Mouse (Mus musculus) ES-Bruce4 (cell line): ENCODE measurements around the gene Hmgcr. TPM values are rescaled to one million over a fixed set of nuclear protein-coding genes. Genes with fewer than 3 reads are reported as not detected.

Experiments
- H3K27ac ChIP-seq: 2 replicates; pipeline ENCODE4 v1.5.1; 2012; ENCODE audit warnings: low read length, inconsistent platforms; ENCODE audit not compliant: insufficient read depth
- H3K27me3 ChIP-seq: 2 replicates; pipeline ENCODE4 v1.6.1; 2012; ENCODE audit warnings: mild to moderate bottlenecking, low read length, inconsistent platforms; ENCODE audit not compliant: control insufficient read depth, poor library complexity, insufficient read depth, severe bottlenecking
- H3K36me3 ChIP-seq: 2 replicates; pipeline ENCODE4 v1.6.1; 2012; ENCODE audit warnings: inconsistent platforms, mild to moderate bottlenecking, low read length, moderate library complexity; ENCODE audit not compliant: control insufficient read depth, poor library complexity, insufficient read depth, severe bottlenecking
- H3K4me1 ChIP-seq: one replicate; pipeline ENCODE4 v1.8.1; 2011; ENCODE audit warnings: low read length; ENCODE audit not compliant: control insufficient read depth, insufficient read depth
- H3K4me3 ChIP-seq: 2 replicates; pipeline ENCODE4 v1.5.1; 2011; ENCODE audit warnings: low read depth, mild to moderate bottlenecking, low read length
- H3K9ac ChIP-seq: 2 replicates; pipeline ENCODE4 v1.6.1; 2012; ENCODE audit warnings: low read depth, mild to moderate bottlenecking, inconsistent platforms; ENCODE audit not compliant: poor library complexity, severe bottlenecking
- H3K9me3 ChIP-seq: replicated peaks from 2 replicates; pipeline ENCODE4 v1.6.1; 2012; ENCODE audit warnings: mild to moderate bottlenecking, low read length, inconsistent platforms; ENCODE audit not compliant: control insufficient read depth, poor library complexity, insufficient read depth, severe bottlenecking
- CTCF ChIP-seq: IDR thresholded peaks from one replicate; pipeline ENCODE4 v1.8.1; 2011; ENCODE audit warnings: low read depth, low read length
- EP300 ChIP-seq: IDR thresholded peaks from 2 replicates; pipeline ENCODE4 v1.6.1; 2011; ENCODE audit warnings: low read depth, low read length; ENCODE audit not compliant: insufficient read depth
- POLR2A ChIP-seq: IDR thresholded peaks from one replicate; pipeline ENCODE4 v1.8.1; 2011; ENCODE audit warnings: low read length; ENCODE audit not compliant: insufficient read depth
- polyA plus RNA-seq: library from polyadenylated mRNA; stranded (reverse); fragments of >200 nt; gene quantifications from 2 replicates; pipeline ENCODE4 v1.2.4, GENCODE M21; 2011; ENCODE audit warnings: low read depth; ENCODE audit not compliant: missing spikeins, insufficient read depth, insufficient read length

Gene Hmgcr
- polyA plus RNA-seq, 1 experiment = 205 TPM

DNA sequence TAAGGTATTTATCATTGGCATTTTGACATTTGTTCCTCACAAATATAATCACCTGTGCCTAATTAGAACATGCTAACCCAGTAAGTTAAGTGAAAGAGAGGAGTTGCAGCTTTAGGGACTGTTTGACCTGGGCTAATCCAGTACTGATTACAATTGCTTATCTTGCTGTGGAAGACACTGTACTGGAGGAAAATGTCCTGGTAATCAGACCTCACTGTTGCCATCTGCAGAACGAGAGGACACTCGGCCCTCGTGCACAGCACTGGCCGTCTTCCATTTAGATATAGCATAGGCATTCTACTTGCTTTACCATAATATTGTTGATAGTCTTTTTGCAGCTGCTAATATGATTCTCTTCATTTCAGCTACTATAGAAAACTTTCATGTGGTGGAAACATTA lies 40.3 kb downstream of the Hmgcr start:
- H3K4me1 ChIP-seq = no peaks in the 10 kb centered on the region
- no peak overlapping the region for H3K9ac ChIP-seq
- H3K36me3 ChIP-seq = peaks cover 5% of the 10 kb centered on the region; the same call in 1 of the 2 replicates
- no peaks in the 10 kb centered on the region for H3K27me3 ChIP-seq
- H3K9me3 ChIP-seq = no peaks in the 10 kb centered on the region
- H3K27ac ChIP-seq = no peak overlapping the region
- TF ChIP-seq EP300 = no peak
- H3K4me3 ChIP-seq = no peak overlapping the region

DNA sequence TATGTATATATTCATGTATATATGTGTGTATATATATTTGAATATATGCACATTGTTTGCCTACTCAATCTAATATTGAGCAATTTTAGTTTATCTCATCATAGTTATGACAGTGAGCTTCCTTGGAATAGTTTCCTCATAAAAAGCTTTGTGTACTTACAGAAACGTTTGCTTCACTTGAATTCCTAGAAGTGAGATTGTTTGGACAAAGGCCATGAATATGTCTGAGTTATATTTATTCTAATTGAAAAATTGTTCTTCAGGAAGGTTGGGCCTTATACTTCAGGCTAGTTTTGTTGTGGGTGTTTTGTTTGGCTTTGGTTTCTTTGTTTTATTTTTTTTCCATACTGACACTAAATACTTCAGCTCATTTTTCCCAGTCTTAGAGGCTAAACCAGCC lies 49.8 kb downstream of the Hmgcr start:
- Histone ChIP-seq H3K9me3 (no peaks in the 10 kb centered on the region), H3K27me3 (no peaks in the 10 kb centered on the region), H3K9ac (no peak overlapping the region), H3K27ac (no peak overlapping the region), H3K36me3 (peaks cover under 1% of the 10 kb centered on the region), H3K4me1 (no peaks in the 10 kb centered on the region), H3K4me3 (no peak overlapping the region)
- TF ChIP-seq POLR2A (no peak), EP300 (no peak), CTCF (no peak)

DNA sequence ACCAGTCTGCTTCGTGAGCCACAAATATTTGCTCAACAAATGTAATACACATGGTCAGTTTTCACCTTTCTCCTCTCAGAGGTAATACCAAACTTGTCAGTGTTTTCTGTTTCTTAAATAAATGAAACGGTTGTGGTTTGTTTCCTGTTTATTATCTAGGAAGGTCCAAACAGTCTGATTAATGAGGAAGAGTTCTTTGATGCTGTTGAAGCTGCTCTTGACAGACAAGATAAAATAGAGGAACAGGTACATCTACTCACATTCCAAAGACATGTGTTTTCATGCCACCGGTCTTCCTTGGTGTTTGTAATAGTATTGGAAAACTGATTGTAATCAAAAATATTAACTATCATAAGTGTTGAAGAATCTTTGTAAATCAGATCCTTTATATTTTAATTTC lies 56.1 kb downstream of the Hmgcr start:
- Histone ChIP-seq H3K9ac (no peak overlapping the region), H3K4me3 (no peak overlapping the region), H3K36me3 (peaks cover 2% of the 10 kb centered on the region), H3K27ac (no peak overlapping the region), H3K27me3 (no peaks in the 10 kb centered on the region), H3K9me3 (no peaks in the 10 kb centered on the region), H3K4me1 (no peaks in the 10 kb centered on the region)
- TF ChIP-seq EP300 (no peak), CTCF (no peak), POLR2A (no peak)

DNA sequence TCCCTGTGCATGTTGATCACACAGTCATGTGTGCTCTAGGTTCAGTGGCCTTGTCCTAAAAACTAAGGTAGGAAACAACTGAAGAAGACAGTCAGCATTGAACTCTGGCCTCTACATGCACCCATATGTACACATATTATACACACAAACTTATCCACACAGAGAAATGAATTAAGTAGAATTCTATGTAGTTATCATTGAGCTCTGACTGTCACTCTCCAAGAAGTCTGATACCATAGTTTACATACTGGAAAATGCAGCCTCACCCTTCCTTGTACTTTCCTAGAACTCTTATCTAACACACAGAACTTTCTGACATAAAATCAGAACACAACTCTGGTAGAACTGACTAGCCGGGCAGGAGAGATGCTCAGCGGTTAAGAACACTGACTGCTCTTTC lies 66.5 kb downstream of the Hmgcr start:
- no peaks in the 10 kb centered on the region for H3K9me3 ChIP-seq
- TF ChIP-seq CTCF (no peak), EP300 (no peak), POLR2A (no peak)
- H3K4me1 ChIP-seq = no peaks in the 10 kb centered on the region
- H3K9ac ChIP-seq = no peak overlapping the region
- 0 out of 2 replicates have a peak, but pooled peaks cover 4% of the 10 kb centered on the region for H3K36me3 ChIP-seq
- no peaks in the 10 kb centered on the region for H3K27me3 ChIP-seq
- no peak overlapping the region for H3K27ac ChIP-seq
- no peak overlapping the region for H3K4me3 ChIP-seq

DNA sequence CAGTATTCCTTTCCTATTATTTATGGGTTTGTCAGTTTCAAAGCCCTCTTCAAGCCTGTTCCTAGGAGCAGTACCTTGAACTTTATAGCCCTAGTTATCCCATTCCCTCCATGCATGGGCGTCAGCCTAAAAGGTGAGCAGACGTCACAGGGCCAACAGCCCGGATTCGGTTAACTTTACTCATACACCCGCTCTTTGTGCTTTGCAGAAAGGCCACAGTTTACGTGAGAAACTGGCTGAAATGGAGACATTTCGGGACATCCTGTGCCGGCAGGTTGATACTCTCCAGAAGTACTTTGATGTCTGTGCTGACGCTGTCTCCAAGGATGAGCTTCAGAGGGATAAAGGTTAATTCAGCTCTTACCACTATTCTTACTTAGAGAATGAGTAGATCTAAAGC lies 71.6 kb downstream of the Hmgcr start:
- Histone ChIP-seq H3K4me1 (no peaks in the 10 kb centered on the region), H3K27me3 (no peaks in the 10 kb centered on the region), H3K9me3 (no peaks in the 10 kb centered on the region), H3K36me3 (0 out of 2 replicates have a peak, but pooled peaks cover 2% of the 10 kb centered on the region), H3K27ac (no peak overlapping the region), H3K9ac (no peak overlapping the region), H3K4me3 (no peak overlapping the region)
- TF ChIP-seq POLR2A (no peak), EP300 (no peak)

Other genes starting within 250 kb of the Hmgcr start
- not detected in 2 replicates for gene Ankdd1b, start 199.7 kb downstream of the Hmgcr start, polyA plus RNA-seq
- not detected in 2 replicates for gene Gm17622, start 180.2 kb downstream of the Hmgcr start, polyA plus RNA-seq
- 72.5 and 77.9 TPM in 2 replicates for gene Polk, start 128.4 kb downstream of the Hmgcr start, polyA plus RNA-seq
- 55.0 and 57.3 TPM in 2 replicates for gene Col4a3bp, start 128.3 kb downstream of the Hmgcr start, polyA plus RNA-seq
- 0.58 and 0.67 TPM in 2 replicates for gene Ankrd31, start 77.3 kb upstream of the Hmgcr start, polyA plus RNA-seq